Mouse (Mus musculus) liver, adult 2 months (tissue): Measurements from ENCODE around the gene Ola1. TPM values are rescaled to one million over a fixed set of nuclear protein-coding genes. Genes with fewer than 3 reads are reported as not detected.

Source experiments
- DNase-seq: peaks from one replicate; pipeline ENCODE4 v3.0.0-alpha.2; 2011; ENCODE audit warnings: low read depth, low spot score; ENCODE audit errors: extremely low read depth
- H3K27ac ChIP-seq: fragments of 200-500 bp; replicated peaks from 2 replicates; pipeline ENCODE4 v1.5.1; 2012; ENCODE audit warnings: low read depth, mild to moderate bottlenecking, control low read depth, inconsistent platforms, low read length; ENCODE audit not compliant: insufficient read depth
- H3K27me3 ChIP-seq: fragments of 200-500 bp; 2 replicates; pipeline ENCODE4 v1.6.1; 2012; ENCODE audit warnings: mild to moderate bottlenecking, moderate library complexity, low read length, inconsistent platforms; ENCODE audit not compliant: control insufficient read depth, insufficient read depth
- H3K36me3 ChIP-seq: fragments of 200-500 bp; 2 replicates; pipeline ENCODE4 v1.6.1; 2012; ENCODE audit warnings: low read length, inconsistent platforms; ENCODE audit not compliant: control insufficient read depth, insufficient read depth
- H3K4me1 ChIP-seq: fragments of 200-500 bp; 2 replicates; pipeline ENCODE4 v1.6.1; 2011; ENCODE audit warnings: low read length; ENCODE audit not compliant: control insufficient read depth, insufficient read depth
- H3K4me3 ChIP-seq: fragments of 200-500 bp; 2 replicates; pipeline ENCODE4 v1.5.1; 2011; ENCODE audit warnings: low read depth, mild to moderate bottlenecking, control low read depth, low read length, moderate library complexity; ENCODE audit not compliant: insufficient read depth
- H3K79me2 ChIP-seq: fragments of 200-500 bp; 2 replicates; pipeline ENCODE4 v1.6.1; 2012; ENCODE audit warnings: inconsistent platforms, mild to moderate bottlenecking, low read length, moderate library complexity; ENCODE audit not compliant: control insufficient read depth, insufficient read depth
- H3K9ac ChIP-seq: fragments of 200-500 bp; 2 replicates; pipeline ENCODE4 v1.6.1; 2012; ENCODE audit warnings: low read depth, mild to moderate bottlenecking, control low read depth, inconsistent platforms, low read length
- CTCF ChIP-seq: fragments of 200-500 bp; IDR thresholded peaks from 2 replicates; pipeline ENCODE4 v1.5.1; 2011; ENCODE audit warnings: low read depth, low read length, control low read depth
- POLR2A ChIP-seq: fragments of 200-500 bp; IDR thresholded peaks from 2 replicates; pipeline ENCODE4 v1.6.1; 2011; ENCODE audit warnings: low read length, control low read depth; ENCODE audit not compliant: insufficient read depth; ENCODE audit errors: extremely low read depth
- WGBS: fragments of 180-500 bp; shearing (Covaris S2); methylation state at CpG from one replicate; pipeline ENCODE4 v1.1.7; 2018; 5-methylcytosine and 5-hydroxymethylcytosine counted together
- polyA plus RNA-seq: library from polyadenylated mRNA; depleted of rRNA; stranded (reverse); fragments of >200 nt; gene quantifications from 2 replicates; pipeline ENCODE4 v1.2.3, GENCODE M21; 2012
- total RNA-seq: library from RNA; depleted of rRNA; stranded (reverse); fragments of >200 nt; gene quantifications from 2 replicates; pipeline ENCODE4 v1.2.3, GENCODE M21; 2014

Ola1 gene
- total and polyA plus RNA-seq, 2 experiments: 3.9 to 32.2 TPM

DNA sequence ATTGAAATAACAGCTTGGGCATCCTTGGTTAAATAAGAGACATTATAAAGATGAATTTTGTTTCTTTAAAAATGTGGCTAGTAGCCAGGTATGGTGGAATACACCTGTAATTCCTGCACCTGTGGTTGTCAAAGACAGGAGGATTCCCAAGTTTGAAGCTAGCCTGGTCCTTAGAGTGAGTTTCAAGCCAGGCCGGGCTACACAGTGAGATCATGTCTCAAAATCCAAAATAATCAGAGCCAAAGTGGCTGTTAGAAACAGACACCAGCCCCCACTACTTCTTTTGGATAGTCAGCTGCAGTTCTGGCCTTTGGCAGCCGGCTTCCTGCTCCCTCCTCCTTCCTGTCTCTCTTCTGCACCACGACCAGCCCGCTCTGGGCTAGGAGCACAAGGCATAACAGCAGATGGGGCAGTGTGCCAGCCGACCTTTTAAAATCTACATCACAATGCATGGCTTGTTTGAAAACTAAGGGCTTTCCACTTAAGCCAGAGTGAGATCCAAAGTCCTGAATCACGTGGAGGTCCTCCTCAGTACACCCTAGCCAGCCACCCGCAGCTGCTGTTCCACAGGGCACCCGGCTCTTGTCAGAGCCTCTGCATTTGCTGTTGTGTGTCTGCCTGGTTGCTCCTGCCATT lies 132.9 kb downstream of the Ola1 start:
- Histone ChIP-seq H3K36me3 (no peaks in the 10 kb centered on the region), H3K27ac (no peak overlapping the region), H3K4me1 (no peaks in the 10 kb centered on the region), H3K27me3 (no peaks in the 10 kb centered on the region), H3K79me2 (no peaks in the 10 kb centered on the region), H3K4me3 (no peak overlapping the region), H3K9ac (no peak overlapping the region)
- DNase-seq: no peak
- TF ChIP-seq POLR2A (no peak), CTCF (no peak)
- 59% methylated on average over 8 of the region's 8 CpGs for WGBS

- TF ChIP-seq POLR2A (no peak), CTCF (no peak)
- Histone ChIP-seq H3K79me2 (no peaks in the 10 kb centered on the region), H3K4me3 (no peak overlapping the region), H3K27me3 (no peaks in the 10 kb centered on the region), H3K4me1 (no peaks in the 10 kb centered on the region), H3K9ac (no peak overlapping the region), H3K36me3 (no peaks in the 10 kb centered on the region), H3K27ac (no peak overlapping the region)
- no peak for DNase-seq
- 90% methylated on average over 10 of the region's 10 CpGs for whole genome bisulfite sequencing
Measured at GRCm38 (mm10) chr2:73082476-73082875, 136.2 kb downstream of the Ola1 start.

GRCm38 (mm10) chr2:73081861-73082260 lies 136.9 kb downstream of the Ola1 start:
- no peaks in the 10 kb centered on the region for H3K4me1 ChIP-seq
- H3K36me3 ChIP-seq: no peaks in the 10 kb centered on the region
- no peaks in the 10 kb centered on the region for H3K27me3 ChIP-seq
- H3K4me3 ChIP-seq: no peak overlapping the region
- no peak overlapping the region for H3K9ac ChIP-seq
- no peak for DNase-seq
- TF ChIP-seq CTCF (no peak), POLR2A (no peak)
- no peaks in the 10 kb centered on the region for H3K79me2 ChIP-seq
- 91% methylated on average over 2 of the region's 2 CpGs for WGBS
- H3K27ac ChIP-seq: no peak overlapping the region

DNA sequence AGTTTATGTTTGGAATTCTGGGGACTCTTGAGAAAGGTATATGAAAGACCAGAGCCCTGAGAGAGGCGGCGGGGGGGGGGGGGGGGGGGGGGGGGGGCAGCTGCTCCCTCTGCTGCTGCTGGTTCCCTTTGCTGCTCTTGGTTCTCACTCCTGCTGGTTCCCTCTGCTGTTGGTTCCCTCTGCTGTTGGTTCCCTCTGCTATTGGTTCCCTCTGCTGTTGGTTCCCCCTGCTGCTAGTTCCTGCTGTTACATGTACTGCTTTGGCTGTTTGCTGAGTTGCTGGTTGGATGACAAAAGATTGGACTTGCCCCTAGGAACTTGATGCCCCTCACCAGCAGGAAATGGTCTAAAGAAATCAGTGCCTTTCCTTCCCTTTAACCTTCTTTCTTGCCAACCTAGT lies 138.6 kb downstream of the Ola1 start:
- no peak overlapping the region for H3K4me3 ChIP-seq
- TF ChIP-seq CTCF: no peak
- TF ChIP-seq POLR2A: no peak
- no peaks in the 10 kb centered on the region for H3K36me3 ChIP-seq
- no peaks in the 10 kb centered on the region for H3K27me3 ChIP-seq
- H3K4me1 ChIP-seq: no peaks in the 10 kb centered on the region
- no peak overlapping the region for H3K9ac ChIP-seq
- H3K27ac ChIP-seq: no peak overlapping the region
- peak; percentile 15 for DNase-seq
- no peaks in the 10 kb centered on the region for H3K79me2 ChIP-seq
- WGBS: 33% methylated on average over 2 of the region's 2 CpGs

DNA sequence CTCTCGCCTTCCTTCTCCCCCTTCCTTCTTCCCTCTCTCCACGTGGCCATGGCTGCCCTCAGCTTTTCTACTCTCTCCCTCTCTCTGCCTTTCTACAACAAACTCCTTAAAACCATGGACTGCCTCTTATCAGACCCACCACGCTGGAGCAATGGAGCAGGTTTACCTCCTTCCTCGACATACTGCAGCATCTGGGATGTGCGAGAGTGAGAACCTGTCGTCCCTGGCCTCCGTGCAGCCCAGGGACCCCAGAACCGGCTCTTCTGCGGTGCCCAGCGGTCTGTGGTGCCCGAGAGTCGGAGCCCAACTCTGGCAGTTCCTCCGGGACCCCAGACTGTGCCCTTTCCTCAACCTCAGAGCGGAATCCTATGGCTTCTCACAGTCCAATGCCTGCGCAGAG lies 139.4 kb downstream of the Ola1 start:
- no peak for DNase-seq
- no peaks in the 10 kb centered on the region for H3K36me3 ChIP-seq
- H3K4me3 ChIP-seq: no peak overlapping the region
- no peak overlapping the region for H3K9ac ChIP-seq
- no peaks in the 10 kb centered on the region for H3K27me3 ChIP-seq
- no peak overlapping the region for H3K27ac ChIP-seq
- WGBS: 73% methylated on average over 15 of the region's 15 CpGs
- no peaks in the 10 kb centered on the region for H3K4me1 ChIP-seq
- no peaks in the 10 kb centered on the region for H3K79me2 ChIP-seq
- TF ChIP-seq CTCF (no peak), POLR2A (no peak)

DNA sequence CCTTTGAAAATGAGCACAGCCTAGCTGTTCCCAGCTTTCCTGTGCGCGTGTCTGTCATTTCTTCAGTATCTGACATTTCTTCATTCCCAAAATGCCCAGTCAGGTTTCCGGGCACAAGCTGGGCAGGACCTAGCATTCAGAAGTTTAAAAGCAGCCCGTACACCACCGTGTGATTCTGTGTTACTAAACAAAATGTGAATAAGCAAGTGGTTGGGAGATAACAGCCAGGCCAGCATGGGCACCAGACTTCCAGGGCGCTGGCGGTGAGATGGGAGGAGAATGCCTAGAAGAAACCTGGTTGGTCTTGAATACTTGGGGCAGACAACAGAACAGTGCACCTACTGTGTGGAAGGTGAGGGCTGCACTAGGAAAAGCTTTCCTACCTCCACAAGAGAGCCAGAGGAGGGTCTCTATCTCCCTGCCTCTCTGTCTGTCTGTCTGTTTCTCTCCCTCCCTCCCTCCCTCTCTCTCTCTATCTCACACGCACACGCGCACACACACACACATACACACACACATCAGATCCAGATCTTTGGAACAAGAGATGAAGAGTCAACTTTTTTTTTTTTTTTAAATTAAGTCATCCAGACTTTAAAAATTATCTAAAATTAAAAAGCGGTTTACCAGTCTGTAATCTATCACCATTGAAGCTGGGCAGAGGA lies 144.8 kb downstream of the Ola1 start:
- Histone ChIP-seq H3K4me1 (no peaks in the 10 kb centered on the region), H3K79me2 (no peaks in the 10 kb centered on the region), H3K36me3 (no peaks in the 10 kb centered on the region), H3K4me3 (no peak overlapping the region), H3K27ac (no peak overlapping the region), H3K9ac (no peak overlapping the region), H3K27me3 (no peaks in the 10 kb centered on the region)
- DNase-seq: no peak
- no peak for TF ChIP-seq POLR2A
- TF ChIP-seq CTCF: no peak
- WGBS: 91% methylated on average over 11 of the region's 11 CpGs
